Mouse (Mus musculus): ENCODE measurements at regions not wholly inside any gene's neighbourhood (a gene's known extent, or its start where the extent isn't known, plus 50 kb on each side); places are given as distances from the start of the nearest gene placed in this dataset.

- ATAC-seq (ENCODE audit: insufficient number of reproducible peaks, insufficient read depth, low FRiP score, low read depth), result peak; percentile 57; the same call in 1 of the 2 replicates
These were observed 93.5 kb upstream of the Kcnk2 start for GRCm38 (mm10) chr1:189495386-189496150.

GRCm38 (mm10) chr1:189494896-189495295 lies 92.8 kb upstream of the Kcnk2 start:
- no peak overlapping the region for H3K27ac ChIP-seq (ENCODE audit: low read length)
- no peaks in the 10 kb centered on the region for H3K36me3 ChIP-seq (ENCODE audit: control insufficient read depth, insufficient read depth, low read length)
- 55% methylated on average over 11 of the region's 11 CpGs for WGBS
- H3K27me3 ChIP-seq (ENCODE audit: control insufficient read depth, insufficient read depth, low read length), result no peaks in the 10 kb centered on the region
- H3K9ac ChIP-seq (replicated peaks; ENCODE audit: low read depth, low read length), result no peak overlapping the region
- no peaks in the 10 kb centered on the region for H3K9me3 ChIP-seq (ENCODE audit: control insufficient read depth, low read depth, low read length)
- ATAC-seq (ENCODE audit: insufficient number of reproducible peaks, insufficient read depth, low FRiP score, low read depth), result no peak
- no peak overlapping the region for H3K4me3 ChIP-seq (ENCODE audit: low read depth, low read length)
- peaks cover 8% of the 10 kb centered on the region; the same call in 1 of the 2 replicates for H3K4me1 ChIP-seq (ENCODE audit: control insufficient read depth, insufficient read depth, low read length)
- no peak overlapping the region for H3K4me2 ChIP-seq (replicated peaks; ENCODE audit: low read depth, low read length)

More at GRCm38 (mm10) chr1:189495386-189496150, 93.5 kb upstream of the Kcnk2 start:
- no peaks in the 10 kb centered on the region for H3K27me3 ChIP-seq (ENCODE audit: control insufficient read depth, insufficient read depth, low read length)
- H3K36me3 ChIP-seq (ENCODE audit: control insufficient read depth, insufficient read depth, low read length), result no peaks in the 10 kb centered on the region
- peaks cover 8% of the 10 kb centered on the region; the same call in 1 of the 2 replicates for H3K4me1 ChIP-seq (ENCODE audit: control insufficient read depth, insufficient read depth, low read length)
- no peak overlapping the region for H3K4me3 ChIP-seq (ENCODE audit: low read depth, low read length)
- H3K9ac ChIP-seq (replicated peaks; ENCODE audit: low read depth, low read length), result no peak overlapping the region
- no peaks in the 10 kb centered on the region for H3K9me3 ChIP-seq (ENCODE audit: control insufficient read depth, low read depth, low read length)
- peak overlapping the region; percentile 75; the same call in 1 of the 2 replicates for H3K27ac ChIP-seq (ENCODE audit: low read length)
- H3K4me2 ChIP-seq (replicated peaks; ENCODE audit: low read depth, low read length), result no peak overlapping the region
- whole genome bisulfite sequencing, result 55% methylated on average over 11 of the region's 11 CpGs

GRCm38 (mm10) chr1:189485336-189485735 lies 83.3 kb upstream of the Kcnk2 start:
- Histone ChIP-seq H3K4me3 (ENCODE audit: low read depth, low read length) (no peak overlapping the region), H3K36me3 (ENCODE audit: control insufficient read depth, insufficient read depth, low read length) (no peaks in the 10 kb centered on the region), H3K27ac (ENCODE audit: low read length) (no peak overlapping the region), H3K4me2 (replicated peaks; ENCODE audit: low read depth, low read length) (no peak overlapping the region), H3K9ac (replicated peaks; ENCODE audit: low read depth, low read length) (no peak overlapping the region), H3K27me3 (ENCODE audit: control insufficient read depth, insufficient read depth, low read length) (no peaks in the 10 kb centered on the region), H3K9me3 (ENCODE audit: control insufficient read depth, low read depth, low read length) (no peaks in the 10 kb centered on the region), H3K4me1 (ENCODE audit: control insufficient read depth, insufficient read depth, low read length) (no peaks in the 10 kb centered on the region)
- WGBS, result 86% methylated on average over 4 of the region's 4 CpGs
- no peak for ATAC-seq (ENCODE audit: insufficient number of reproducible peaks, insufficient read depth, low FRiP score, low read depth)

GRCm38 (mm10) chr1:189483331-189483730 lies 81.3 kb upstream of the Kcnk2 start:
- no peak overlapping the region for H3K27ac ChIP-seq (ENCODE audit: low read length)

GRCm38 (mm10) chr1:189478051-189478450 lies 76.0 kb upstream of the Kcnk2 start:
- WGBS, result 48% methylated on average over 6 of the region's 6 CpGs
- Histone ChIP-seq H3K9ac (replicated peaks; ENCODE audit: low read depth, low read length) (no peak overlapping the region), H3K4me3 (ENCODE audit: low read depth, low read length) (no peak overlapping the region), H3K36me3 (ENCODE audit: control insufficient read depth, insufficient read depth, low read length) (no peaks in the 10 kb centered on the region), H3K4me1 (ENCODE audit: control insufficient read depth, insufficient read depth, low read length) (no peaks in the 10 kb centered on the region), H3K27me3 (ENCODE audit: control insufficient read depth, insufficient read depth, low read length) (no peaks in the 10 kb centered on the region), H3K4me2 (replicated peaks; ENCODE audit: low read depth, low read length) (no peak overlapping the region), H3K9me3 (ENCODE audit: control insufficient read depth, low read depth, low read length) (no peaks in the 10 kb centered on the region), H3K27ac (ENCODE audit: low read length) (no peak overlapping the region)
- no peak for ATAC-seq (ENCODE audit: insufficient number of reproducible peaks, insufficient read depth, low FRiP score, low read depth)

More at GRCm38 (mm10) chr1:189483331-189483730, 81.3 kb upstream of the Kcnk2 start:
- H3K9ac ChIP-seq (replicated peaks; ENCODE audit: low read depth, low read length), result no peak overlapping the region
- H3K4me1 ChIP-seq (ENCODE audit: control insufficient read depth, insufficient read depth, low read length), result no peaks in the 10 kb centered on the region
- H3K9me3 ChIP-seq (ENCODE audit: control insufficient read depth, low read depth, low read length), result no peaks in the 10 kb centered on the region
- no peaks in the 10 kb centered on the region for H3K27me3 ChIP-seq (ENCODE audit: control insufficient read depth, insufficient read depth, low read length)
- no peak for ATAC-seq (ENCODE audit: insufficient number of reproducible peaks, insufficient read depth, low FRiP score, low read depth)
- 77% methylated on average over 7 of the region's 7 CpGs for WGBS
- H3K4me3 ChIP-seq (ENCODE audit: low read depth, low read length), result no peak overlapping the region
- no peaks in the 10 kb centered on the region for H3K36me3 ChIP-seq (ENCODE audit: control insufficient read depth, insufficient read depth, low read length)
- H3K4me2 ChIP-seq (replicated peaks; ENCODE audit: low read depth, low read length), result no peak overlapping the region

- no peak overlapping the region for H3K9ac ChIP-seq (replicated peaks; ENCODE audit: low read depth, low read length)
- no peak for ATAC-seq (ENCODE audit: insufficient number of reproducible peaks, insufficient read depth, low FRiP score, low read depth)
- H3K4me1 ChIP-seq (ENCODE audit: control insufficient read depth, insufficient read depth, low read length), result no peaks in the 10 kb centered on the region
- no peak overlapping the region for H3K4me3 ChIP-seq (ENCODE audit: low read depth, low read length)
- H3K27me3 ChIP-seq (ENCODE audit: control insufficient read depth, insufficient read depth, low read length), result no peaks in the 10 kb centered on the region
- WGBS, result 94% methylated on average over 14 of the region's 14 CpGs
- H3K27ac ChIP-seq (ENCODE audit: low read length), result no peak overlapping the region
- H3K9me3 ChIP-seq (ENCODE audit: control insufficient read depth, low read depth, low read length), result no peaks in the 10 kb centered on the region
- no peaks in the 10 kb centered on the region for H3K36me3 ChIP-seq (ENCODE audit: control insufficient read depth, insufficient read depth, low read length)
- no peak overlapping the region for H3K4me2 ChIP-seq (replicated peaks; ENCODE audit: low read depth, low read length)
These were observed 74.7 kb upstream of the Kcnk2 start for GRCm38 (mm10) chr1:189476796-189477195.

GRCm38 (mm10) chr1:189473071-189473470 lies 71.0 kb upstream of the Kcnk2 start:
- Histone ChIP-seq H3K9ac (replicated peaks; ENCODE audit: low read depth, low read length) (no peak overlapping the region), H3K4me1 (ENCODE audit: control insufficient read depth, insufficient read depth, low read length) (no peaks in the 10 kb centered on the region), H3K36me3 (ENCODE audit: control insufficient read depth, insufficient read depth, low read length) (no peaks in the 10 kb centered on the region), H3K4me3 (ENCODE audit: low read depth, low read length) (no peak overlapping the region), H3K9me3 (ENCODE audit: control insufficient read depth, low read depth, low read length) (no peaks in the 10 kb centered on the region), H3K4me2 (replicated peaks; ENCODE audit: low read depth, low read length) (no peak overlapping the region), H3K27me3 (ENCODE audit: control insufficient read depth, insufficient read depth, low read length) (no peaks in the 10 kb centered on the region), H3K27ac (ENCODE audit: low read length) (no peak overlapping the region)
- no peak for ATAC-seq (ENCODE audit: insufficient number of reproducible peaks, insufficient read depth, low FRiP score, low read depth)
- WGBS, result 88% methylated on average over 4 of the region's 4 CpGs

- Histone ChIP-seq H3K4me2 (replicated peaks; ENCODE audit: low read depth, low read length) (no peak overlapping the region), H3K4me1 (ENCODE audit: control insufficient read depth, insufficient read depth, low read length) (no peaks in the 10 kb centered on the region), H3K9me3 (ENCODE audit: control insufficient read depth, low read depth, low read length) (no peaks in the 10 kb centered on the region), H3K27me3 (ENCODE audit: control insufficient read depth, insufficient read depth, low read length) (no peaks in the 10 kb centered on the region), H3K36me3 (ENCODE audit: control insufficient read depth, insufficient read depth, low read length) (no peaks in the 10 kb centered on the region), H3K4me3 (ENCODE audit: low read depth, low read length) (no peak overlapping the region), H3K27ac (ENCODE audit: low read length) (no peak overlapping the region), H3K9ac (replicated peaks; ENCODE audit: low read depth, low read length) (no peak overlapping the region)
- whole genome bisulfite sequencing, result 83% methylated on average over 3 of the region's 3 CpGs
- ATAC-seq (ENCODE audit: insufficient number of reproducible peaks, insufficient read depth, low FRiP score, low read depth), result no peak
These were observed 56.3 kb upstream of the Kcnk2 start for GRCm38 (mm10) chr1:189458421-189458820.

All from stomach, embryonic 14.5 days (tissue).